Mouse (Mus musculus) CD4-positive helper T cell, adult 2 months (primary cell): Measurements from ENCODE around the gene Dclk1.

ENCODE experiments used
- DNase-seq: peaks from one replicate; pipeline ENCODE4 v3.0.0-alpha.2; 2012; ENCODE audit warnings: low read depth, missing footprints, low spot score

The Dclk1 gene

DNA sequence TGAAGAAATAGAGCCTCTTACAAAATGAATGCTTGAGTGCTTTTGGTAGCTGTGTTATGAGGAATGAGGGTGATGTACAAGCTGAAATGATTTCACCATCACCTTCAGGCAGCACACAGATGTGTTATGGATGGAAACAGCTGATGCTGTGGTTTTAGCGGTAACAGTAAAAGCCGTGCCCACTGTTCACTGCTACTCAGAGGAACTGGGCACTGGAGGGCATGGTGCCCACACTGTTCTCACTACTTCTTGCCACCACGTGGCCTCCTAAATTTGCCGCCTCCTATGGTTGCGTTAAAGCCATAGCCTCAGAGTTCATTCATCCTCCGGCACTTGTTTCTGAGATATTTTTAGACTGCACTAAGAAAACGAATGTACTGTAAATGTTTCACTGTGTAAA lies 18.0 kb downstream of the Dclk1 start:
- no peak for DNase-seq

DNA sequence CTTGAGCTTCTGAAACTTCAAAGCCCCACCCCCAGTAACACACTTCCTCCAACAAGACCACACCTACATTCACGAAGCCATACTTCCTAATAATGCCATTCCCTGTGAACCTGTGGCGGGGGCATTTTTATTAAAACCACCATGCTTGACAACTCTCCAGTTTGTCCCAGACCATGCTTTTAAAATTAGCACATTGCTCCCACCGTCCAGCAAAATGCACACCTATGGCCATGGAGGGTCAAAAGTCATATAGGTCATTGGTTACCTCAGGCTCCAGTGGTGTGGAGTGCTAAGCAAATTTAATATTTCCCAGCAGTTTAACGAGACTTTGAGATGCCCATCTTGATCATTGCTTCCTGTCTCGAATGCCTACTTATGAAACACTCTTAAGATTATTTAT lies 23.9 kb downstream of the Dclk1 start:
- DNase-seq = no peak

DNA sequence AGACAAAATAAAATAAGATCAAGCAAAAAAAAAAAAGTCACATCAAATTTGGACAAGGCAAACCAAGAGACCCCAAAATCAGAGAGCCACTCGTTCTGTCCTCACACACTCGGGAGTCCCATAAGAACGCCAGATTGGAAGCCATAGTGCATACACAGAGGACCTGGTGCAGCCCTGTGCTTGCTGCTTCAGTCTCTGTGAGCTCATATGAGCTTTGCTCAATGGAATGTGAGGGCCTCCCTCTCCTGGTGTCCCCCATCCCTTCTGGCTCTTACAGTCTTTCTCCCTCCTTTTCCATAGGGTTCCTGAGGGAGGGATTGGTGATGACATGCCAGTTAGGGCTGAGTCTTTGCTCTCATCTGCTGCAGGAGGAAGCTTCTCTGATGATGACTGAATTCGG lies 27.6 kb downstream of the Dclk1 start:
- DNase-seq = no peak

DNA sequence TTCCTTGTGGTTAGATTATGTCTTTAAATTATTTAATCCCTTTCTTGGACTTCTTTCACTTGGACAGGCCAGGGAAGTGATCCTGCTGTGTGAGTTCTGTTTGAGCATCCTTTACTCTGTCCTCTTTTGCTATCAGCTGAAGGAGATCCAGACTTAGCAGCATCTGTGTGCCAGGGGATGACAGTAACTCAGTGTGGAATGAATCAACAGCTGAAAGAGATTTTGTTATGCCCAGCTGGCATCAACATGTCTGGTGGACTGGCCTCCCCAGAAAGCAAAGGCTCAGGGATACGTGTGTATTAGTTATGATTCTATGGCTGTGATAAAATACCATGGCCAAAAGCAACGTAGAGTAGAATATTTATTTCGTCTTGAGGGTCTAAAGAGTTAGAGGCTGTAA lies 28.2 kb downstream of the Dclk1 start:
- no peak for DNase-seq

DNA sequence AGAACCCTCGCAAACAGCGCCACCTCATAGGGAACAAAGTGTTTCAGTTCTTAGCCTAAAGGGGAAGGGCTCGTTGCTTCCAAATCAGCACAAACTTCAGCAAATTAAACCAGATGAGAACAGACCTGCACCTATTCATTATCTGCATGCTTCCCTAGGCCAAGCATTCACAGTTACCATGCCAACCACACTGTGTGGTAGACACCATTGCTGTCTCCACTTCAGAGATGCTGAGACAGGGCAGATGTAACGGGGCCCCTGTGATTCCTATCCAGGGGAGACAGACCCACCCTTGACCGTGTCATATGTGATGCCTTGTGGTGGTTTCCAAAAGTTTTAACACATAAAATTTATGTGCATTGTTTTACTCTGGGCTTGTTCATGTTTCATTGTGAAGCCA lies 28.8 kb downstream of the Dclk1 start:
- DNase-seq = no peak

DNA sequence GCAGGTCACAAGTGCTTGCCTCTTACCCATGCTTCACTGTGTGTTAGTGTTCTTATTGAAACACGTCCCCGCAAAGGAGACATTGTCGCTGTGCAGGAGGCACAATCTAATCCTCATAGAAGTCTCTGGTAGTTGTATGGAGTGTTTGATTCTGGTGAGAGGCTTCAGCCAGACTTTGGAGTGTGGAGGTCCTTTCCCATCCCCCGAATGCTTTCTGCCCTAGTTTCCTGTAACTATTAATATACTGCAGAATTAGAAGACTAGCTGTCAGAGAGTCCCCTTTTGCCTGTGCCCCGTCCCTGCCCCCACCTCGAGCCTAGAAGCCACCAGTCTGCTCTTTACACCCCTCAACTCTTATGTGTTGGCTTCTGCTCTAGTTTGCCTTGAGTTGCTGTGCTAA lies 30.4 kb downstream of the Dclk1 start:
- DNase-seq = no peak

DNA sequence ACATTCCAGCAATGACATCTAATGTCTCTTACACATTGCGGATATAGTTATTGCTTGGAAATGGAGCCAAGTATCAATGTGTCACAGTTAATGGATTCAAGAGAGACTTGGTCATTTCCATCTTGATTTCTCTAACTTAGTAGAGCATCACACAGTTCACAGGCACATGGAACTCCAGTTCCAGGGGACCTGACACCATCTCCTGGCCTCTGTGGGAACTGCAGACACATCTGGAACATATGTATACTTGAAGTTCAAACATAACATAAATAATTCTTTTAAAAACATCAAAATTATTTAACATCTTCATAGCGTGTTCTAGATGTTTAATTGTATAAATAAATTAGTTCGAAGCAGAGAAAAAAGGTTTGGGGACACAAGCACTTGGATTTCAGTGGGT lies 34.3 kb downstream of the Dclk1 start:
- DNase-seq = no peak

DNA sequence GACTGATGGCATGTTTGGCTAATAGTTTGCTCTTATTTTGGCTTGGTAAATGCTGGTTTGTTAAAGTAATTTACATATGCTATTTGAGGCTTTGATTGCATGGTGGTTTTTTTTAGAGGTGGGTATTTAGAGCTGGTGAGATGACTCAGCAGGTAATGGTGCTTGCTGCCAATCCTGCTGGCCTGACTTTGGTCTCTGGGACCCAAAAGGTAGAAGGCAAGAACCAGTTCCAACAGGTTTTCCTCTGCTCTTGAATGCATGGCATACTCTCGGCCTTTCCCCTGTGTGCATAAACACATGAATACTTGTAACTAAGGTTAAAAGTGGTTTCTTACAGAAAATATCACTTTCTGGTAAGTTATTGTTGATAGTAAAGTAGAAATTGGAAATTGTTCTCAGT lies 34.7 kb downstream of the Dclk1 start:
- DNase-seq = no peak

DNA sequence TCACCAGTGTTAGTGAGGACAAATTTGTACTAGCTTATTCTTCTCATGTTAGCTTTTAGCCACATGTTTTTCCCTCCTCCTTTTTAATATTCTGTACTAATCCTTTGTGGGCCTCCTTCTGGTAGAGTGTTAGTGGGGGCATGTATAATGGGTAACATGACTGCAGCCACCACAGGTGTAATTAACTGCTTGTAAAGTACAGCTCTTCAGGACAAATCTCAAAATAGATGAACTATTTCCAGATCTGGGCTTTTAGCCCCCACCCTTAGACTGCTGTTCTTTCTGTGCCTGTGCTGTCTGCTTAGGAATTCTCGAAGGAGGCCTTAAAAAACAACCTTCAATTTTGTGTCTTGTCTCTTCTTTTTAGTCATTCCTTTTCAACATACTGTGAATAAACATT lies 35.7 kb downstream of the Dclk1 start:
- no peak for DNase-seq

DNA sequence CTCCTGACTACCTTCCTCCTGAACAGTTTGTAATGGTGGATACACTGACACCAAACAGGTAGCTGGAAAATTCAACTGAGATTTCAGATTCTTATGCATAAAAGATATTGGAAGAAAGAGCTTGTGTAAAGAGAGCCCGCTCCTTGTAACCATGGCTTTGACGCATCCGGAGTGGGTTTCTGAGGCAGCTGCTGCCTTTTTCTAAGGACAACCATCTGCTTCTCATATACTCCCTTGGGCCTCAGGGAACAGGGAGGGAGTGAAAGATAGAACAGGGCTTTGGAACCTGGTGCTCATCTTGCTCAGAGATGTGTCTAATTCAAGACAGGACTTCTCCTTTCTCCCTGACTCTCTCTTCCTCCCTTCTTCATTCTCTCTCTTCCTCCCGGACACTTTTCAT lies 37.8 kb downstream of the Dclk1 start:
- DNase-seq = no peak

DNA sequence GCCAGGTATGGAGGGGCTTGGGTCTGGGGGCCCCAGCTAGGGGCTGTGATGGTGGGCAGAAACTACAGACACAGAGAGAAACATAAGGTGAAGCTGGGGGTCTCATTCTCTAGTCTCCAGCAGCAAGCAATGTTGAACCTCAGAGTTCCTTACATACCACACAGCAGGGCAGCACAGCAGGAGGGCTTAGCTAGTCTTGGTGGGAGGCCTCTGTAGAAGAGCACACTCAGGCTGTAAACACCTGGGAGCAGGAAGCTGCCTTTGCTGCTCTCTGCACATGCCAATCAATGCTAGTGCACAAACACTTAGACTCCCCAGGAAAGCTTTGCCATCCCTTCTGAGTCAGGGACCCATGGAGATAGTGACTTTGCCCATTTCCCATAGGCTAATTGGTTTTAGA lies 38.3 kb downstream of the Dclk1 start:
- DNase-seq = no peak

DNA sequence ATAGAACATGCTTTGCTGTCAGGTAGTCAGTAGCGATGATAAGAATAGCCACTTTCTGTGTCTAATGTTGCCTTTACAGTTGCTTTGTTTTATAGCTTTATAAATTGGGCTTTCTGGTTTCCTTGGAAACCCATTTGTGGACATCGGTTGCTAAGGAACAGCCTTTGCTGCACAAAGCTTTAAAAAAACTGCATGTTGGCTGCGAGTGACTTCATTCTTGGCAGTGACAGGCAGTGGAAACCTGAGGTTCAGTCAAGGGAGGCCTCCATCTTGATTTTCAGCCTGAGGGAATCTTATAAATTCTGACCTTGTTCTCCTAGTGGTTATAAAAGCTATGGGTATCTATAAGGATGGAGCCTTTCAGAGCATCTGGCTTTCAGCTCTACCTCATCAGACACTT lies 42.1 kb downstream of the Dclk1 start:
- no peak for DNase-seq

DNA sequence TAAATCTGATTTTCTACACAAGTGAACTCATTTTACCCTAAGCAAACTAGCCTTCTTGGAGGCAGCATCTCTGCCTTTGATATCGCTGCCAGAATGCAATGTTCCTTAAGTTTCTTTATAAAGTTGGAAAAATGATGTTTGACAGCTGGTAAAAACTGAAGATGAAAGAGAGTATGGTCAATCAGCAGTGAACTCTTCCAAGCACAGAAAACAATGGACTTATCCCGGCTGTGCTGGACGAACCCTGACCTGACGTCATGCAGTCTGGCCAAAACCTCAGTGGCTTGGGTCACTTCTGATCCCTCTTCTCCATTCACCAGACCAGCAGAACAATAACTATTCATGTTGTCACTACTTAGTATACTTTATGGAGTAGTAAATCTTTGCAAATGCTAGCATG lies 46.6 kb downstream of the Dclk1 start:
- no peak for DNase-seq

DNA sequence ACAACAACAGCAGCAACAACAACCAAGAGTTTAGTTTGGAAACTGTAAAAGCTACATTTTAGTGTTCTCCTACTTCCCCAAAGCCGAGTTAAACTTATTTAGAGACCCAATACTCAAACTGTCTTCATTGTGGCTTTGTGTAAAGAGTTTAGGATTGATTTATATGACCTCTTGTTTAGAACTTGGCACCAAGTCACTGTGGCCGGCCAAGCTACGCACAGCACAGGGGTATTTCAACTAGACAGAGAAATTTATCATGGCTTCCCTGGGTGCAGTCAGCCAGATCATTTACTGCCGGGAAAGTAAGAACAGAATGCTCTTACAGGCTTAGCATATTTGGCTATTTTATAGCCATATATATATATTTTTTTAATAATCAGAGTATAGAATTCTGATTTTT lies 49.8 kb downstream of the Dclk1 start:
- no peak for DNase-seq

DNA sequence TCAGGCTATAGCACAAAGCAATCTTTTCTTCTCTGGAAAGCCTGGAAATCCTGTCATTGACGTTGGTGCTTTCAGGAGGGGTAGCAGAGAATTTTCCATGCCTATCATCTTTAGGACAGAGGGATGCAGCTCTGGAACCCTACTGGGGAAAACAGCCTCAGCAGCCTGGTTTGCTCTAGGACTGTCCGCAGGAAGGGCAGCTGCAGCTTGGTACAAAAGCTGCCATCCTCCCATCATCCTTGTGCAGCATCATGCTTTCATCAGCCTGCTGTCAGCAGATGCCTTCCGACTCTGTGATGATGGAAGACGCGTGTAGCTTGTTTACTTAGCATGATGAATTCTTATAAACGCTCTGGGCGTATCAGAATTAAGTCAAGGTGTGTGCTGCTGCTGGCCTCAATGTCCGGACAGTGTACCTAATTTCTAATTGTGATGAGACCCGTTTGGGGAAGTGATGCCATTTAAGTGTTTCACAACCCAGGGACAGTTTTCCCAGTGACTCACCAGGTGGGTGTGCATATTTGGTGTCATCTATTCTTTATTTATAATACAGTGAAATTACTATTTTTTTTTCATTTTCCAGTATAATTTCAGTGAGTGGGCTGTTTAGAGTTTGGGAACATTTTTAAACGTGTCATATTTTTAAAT lies 50.7 kb downstream of the Dclk1 start:
- DNase-seq = no peak

DNA sequence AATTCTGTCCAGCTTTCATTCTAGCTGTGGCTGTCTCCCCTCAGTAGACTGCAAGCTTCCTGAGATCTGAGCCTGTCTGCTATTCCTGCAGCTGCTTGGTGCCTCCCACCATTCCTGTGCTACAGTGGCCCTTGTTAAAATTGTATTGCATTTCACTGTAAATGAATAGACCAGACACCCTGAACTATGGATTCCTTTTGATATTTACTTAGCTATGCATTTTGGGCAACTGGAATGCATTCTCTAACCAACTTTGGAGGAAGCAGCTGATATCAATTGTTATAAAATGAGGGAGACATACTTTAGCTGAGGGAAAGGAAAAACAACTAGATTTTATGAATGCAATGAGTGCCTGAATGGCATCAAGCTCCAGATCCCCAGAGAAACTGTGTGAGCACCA lies 63.5 kb downstream of the Dclk1 start:
- no peak for DNase-seq

DNA sequence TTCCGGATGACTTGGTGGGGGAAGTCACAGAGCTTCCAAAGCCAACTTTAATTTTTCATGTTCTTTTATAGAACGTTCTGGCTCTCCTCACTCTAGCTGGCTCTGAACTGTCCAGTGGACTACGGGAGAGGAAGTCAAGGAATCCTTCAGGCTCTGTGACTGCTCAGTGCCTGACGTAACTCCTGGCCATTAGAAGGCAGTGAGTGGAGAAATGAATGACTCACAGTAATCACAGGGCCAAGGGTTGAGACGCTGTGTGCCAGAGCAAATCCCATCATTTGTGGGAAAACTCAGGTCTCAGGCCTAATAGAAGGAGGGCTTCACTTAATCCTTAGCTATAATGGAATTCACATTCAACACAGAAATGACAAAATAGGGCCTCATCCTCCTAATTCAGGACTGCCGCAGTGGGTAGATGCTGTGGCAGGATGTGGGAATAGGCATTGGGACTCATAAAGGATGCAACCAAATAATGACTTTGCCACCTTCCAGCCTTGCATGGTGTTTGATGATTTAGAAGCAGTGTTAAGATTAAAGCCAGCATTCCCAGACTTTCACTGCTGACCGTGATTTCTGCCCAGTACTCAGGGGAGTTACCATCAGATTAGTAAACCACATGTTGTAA lies 65.5 kb downstream of the Dclk1 start:
- DNase-seq = no peak

DNA sequence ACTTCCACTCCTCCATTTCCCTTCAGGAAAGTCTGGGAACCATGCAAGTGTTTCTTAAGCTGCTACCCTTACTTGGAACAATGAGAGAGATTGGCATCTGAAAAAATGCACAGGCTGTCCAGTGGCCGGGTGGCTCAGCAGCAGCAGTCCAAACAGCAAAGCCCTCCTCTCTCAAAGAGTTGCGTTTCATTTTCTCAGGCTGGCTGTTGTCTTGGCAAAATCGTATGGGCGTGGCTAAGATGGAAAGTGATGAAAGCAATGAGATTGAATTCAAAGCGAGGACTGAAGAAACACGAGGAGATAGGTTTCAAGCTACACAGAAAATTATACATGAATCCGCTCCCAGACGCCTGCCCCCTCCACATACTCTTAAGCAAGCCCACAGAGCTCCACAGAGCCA lies 67.8 kb downstream of the Dclk1 start:
- no peak for DNase-seq

DNA sequence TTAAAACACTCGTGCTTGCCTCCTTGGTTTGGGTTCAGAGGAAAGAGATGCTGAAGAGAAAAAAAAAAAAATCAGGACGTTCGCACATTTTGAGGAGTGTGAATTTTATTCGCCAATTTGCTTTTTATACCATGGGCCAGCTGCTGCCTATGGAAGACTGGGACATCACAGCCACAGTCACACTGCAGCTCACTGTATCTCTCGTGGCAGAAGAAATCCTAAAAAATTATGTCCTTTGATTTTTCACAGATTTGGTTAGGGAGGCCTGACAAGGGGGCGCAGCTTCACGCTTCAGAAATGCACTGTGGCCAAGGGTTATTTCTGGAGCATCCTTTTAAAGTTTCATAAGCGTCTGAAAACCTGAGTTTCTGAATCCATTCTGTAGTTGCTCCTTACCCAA lies 73.7 kb downstream of the Dclk1 start:
- DNase-seq = no peak

DNA sequence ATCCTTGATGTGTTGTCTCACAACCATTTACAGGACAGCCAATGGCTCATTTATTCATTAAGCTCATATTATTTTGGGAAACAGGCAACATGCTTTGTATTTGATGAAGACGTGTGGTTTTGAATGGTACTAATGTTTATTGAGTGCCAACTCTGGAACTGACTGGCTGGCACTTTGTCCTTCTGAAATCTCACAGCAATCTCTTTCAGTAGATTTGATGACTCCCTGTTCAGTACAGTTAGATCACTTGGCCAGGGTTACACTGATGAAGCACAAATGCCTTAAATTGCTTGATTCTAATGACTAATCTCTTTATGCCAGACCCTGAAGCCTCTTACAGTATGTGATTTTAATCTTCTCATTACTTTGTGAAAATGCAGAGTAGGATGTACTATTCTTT lies 75.9 kb downstream of the Dclk1 start:
- DNase-seq = no peak

DNA sequence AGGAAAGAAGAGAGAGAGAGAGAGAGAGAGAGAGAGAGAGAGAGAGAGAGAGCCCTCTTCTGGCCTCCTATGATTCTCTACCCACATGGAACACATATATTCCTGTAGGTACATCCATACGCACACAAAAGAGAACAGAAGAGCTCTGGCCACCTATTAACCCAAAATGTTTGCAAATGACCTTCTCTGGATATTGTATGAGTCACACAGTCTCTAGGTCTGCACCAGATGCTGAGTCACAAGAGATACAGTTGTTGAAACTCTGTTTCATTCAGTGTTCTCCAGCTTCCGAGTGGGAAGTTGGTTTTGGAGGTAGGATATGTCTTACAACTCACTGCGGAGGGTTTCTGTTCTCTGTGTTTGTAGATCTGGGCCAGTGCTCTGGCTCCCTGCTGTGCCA lies 78.4 kb downstream of the Dclk1 start:
- no peak for DNase-seq

DNA sequence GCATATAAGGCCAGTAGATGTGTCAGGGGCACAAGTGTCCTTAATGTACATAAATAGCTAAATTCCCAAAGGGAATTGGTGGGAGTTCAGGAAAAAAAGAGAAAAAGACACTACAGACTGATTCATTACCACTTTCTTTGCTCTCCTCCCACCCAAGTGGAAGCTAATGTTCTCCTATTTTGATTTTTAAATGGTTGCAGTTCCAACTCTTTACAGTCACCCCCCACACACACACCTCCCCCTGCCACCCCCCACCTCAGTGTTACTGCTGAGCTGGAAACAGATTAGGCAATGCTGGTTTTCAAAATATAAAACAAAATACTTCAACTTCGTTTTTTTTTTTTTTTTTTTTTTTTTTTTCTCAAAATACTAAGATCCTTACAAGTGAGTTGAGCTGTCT lies 81.9 kb downstream of the Dclk1 start:
- no peak for DNase-seq

DNA sequence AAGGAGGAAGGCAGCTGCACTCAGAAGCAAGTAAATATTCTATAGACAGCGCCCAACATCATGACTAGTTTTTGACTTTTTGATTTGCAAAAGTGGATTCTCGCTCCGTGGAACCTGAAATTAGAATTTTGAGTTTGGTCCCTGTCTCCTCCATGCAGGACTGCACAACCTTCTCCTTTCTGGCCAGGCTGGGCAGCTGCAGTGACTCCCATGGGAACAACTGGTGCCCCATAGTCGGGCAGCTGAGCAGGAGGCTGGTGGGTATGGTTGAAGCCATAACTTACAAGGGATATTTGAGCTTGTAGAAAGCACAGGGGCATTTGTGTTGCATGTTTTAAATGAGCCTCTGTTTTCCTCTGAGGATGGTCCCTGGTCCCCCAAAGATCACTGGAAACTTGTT lies 88.3 kb downstream of the Dclk1 start:
- no peak for DNase-seq

DNA sequence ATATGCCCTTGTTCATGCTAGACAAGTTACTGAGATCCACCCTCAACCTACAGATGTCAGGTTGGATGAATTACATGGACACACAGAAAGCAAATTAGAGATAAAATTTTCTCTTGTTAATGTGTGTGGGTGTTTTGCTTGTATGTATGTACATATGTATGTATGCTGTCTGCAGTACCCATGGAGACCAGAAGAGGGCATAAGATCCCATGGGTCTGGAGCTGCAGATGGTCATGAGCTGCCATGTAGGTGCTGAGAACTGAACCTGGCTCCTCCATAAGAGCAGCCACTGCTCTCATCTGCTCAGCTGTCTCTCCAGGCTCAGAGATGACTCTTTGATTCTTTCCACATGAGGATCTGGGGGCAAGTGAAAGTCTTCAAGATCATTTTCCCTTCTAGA lies 89.5 kb downstream of the Dclk1 start:
- no peak for DNase-seq
